7 mouse cellular contexts compared by ENCODE assay signal in the genomic region with DNA sequence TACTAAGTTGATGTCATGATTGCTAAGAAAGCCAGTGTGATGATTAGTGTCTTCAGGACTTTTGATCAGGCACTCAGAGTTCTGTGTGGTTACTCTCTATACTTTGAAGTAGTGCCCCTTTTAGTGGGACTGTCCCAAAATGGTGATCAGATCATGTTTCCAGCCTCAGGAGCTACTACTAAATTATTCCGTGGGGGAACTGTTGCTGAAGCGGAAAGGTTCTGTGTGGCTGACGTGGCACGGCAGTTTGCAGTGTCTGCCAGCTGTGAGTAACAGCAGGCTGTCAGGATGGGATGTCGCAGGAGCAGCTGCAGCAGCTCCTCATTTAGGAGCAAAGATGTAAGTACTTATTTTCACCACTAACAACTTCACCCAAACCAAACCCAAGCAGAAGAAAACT. TPM values are rescaled to one million over a fixed set of nuclear protein-coding genes. Genes with fewer than 3 reads are reported as not detected.
A peak's percentile ranks its signal among the peaks of the same experiment; 100 is the strongest.
DNase-seq lines count a peak whose midpoint lies in the region; ATAC-seq and TF ChIP-seq lines count a peak whose summit lies in the region.

A gene (plus strand): TSS at position 207 of the 400 bp plus-strand sequence.

- ATAC-seq in forebrain, embryonic 16.5 days: no peak
- ATAC-seq in intestine, embryonic 16.5 days: no peak
- ATAC-seq in megakaryocyte, adult 5-6 weeks (ENCODE audit: poor library complexity, severe bottlenecking): no peak

- H3K27ac ChIP-seq in forebrain, embryonic 16.5 days (ENCODE audit: low read length): peak within 1 kb of the TSS; percentile 33; the same call in 1 of the 2 replicates
- H3K27ac ChIP-seq in intestine, embryonic 16.5 days (ENCODE audit: low read length): peak within 1 kb of the TSS; percentile 39; the same call in 1 of the 2 replicates

- H3K27me3 ChIP-seq in forebrain, embryonic 16.5 days (replicated peaks; ENCODE audit: control insufficient read depth, insufficient read depth, low read length): no peaks in the 10 kb centered on the region
- no peaks in the 10 kb centered on the region for H3K27me3 ChIP-seq in intestine, embryonic 16.5 days (replicated peaks; ENCODE audit: control insufficient read depth, insufficient read depth, low read length)
- H3K27me3 ChIP-seq in myocyte (ENCODE audit: control insufficient read depth, insufficient read depth, insufficient read length): no peaks in the 10 kb centered on the region

- H3K9ac ChIP-seq in forebrain, embryonic 16.5 days (replicated peaks; ENCODE audit: low read depth, low read length): no peak within 1 kb of the TSS
- H3K9ac ChIP-seq in intestine, embryonic 16.5 days (ENCODE audit: low read depth, low read length): no peak within 1 kb of the TSS

- intact Hi-C loops in left cerebral cortex, postnatal 10 days (cut with DNase I): no loop called here

- H3ac ChIP-seq in myocyte (ENCODE audit: control insufficient read depth, insufficient read length): no peak within 1 kb of the TSS

- H3K4me2 ChIP-seq in forebrain, embryonic 16.5 days (ENCODE audit: low read length): no peak within 1 kb of the TSS
- peak within 1 kb of the TSS; percentile 7; the same call in 1 of the 2 replicates for H3K4me2 ChIP-seq in intestine, embryonic 16.5 days (ENCODE audit: low read depth, low read length)
- peak within 1 kb of the TSS; percentile 88 for H3K4me2 ChIP-seq in myocyte (ENCODE audit: low read depth)

- no peaks in the 10 kb centered on the region for H3K36me3 ChIP-seq in forebrain, embryonic 16.5 days (ENCODE audit: control insufficient read depth, insufficient read depth)
- no peaks in the 10 kb centered on the region for H3K36me3 ChIP-seq in intestine, embryonic 16.5 days (ENCODE audit: control insufficient read depth, insufficient read depth, low read length)
- H3K36me3 ChIP-seq in myocyte (ENCODE audit: control insufficient read depth, insufficient read depth): no peaks in the 10 kb centered on the region

- no peak within 1 kb of the TSS for H3K4me3 ChIP-seq in forebrain, embryonic 16.5 days (replicated peaks; ENCODE audit: low read length)
- no peak within 1 kb of the TSS for H3K4me3 ChIP-seq in intestine, embryonic 16.5 days (ENCODE audit: low read length)
- H3K4me3 ChIP-seq in myocyte: peak within 1 kb of the TSS; percentile 21

- no peaks in the 10 kb centered on the region for H3K79me2 ChIP-seq in myocyte (ENCODE audit: control insufficient read depth, insufficient read depth)

- H3K9me3 ChIP-seq in forebrain, embryonic 16.5 days (ENCODE audit: control insufficient read depth, low read length): no peaks in the 10 kb centered on the region
- H3K9me3 ChIP-seq in intestine, embryonic 16.5 days (ENCODE audit: control insufficient read depth, low read length): no peaks in the 10 kb centered on the region

- 24% methylated on average over 5 of the region's 5 CpGs for WGBS in forebrain, embryonic 16.5 days
- 40% methylated on average over 5 of the region's 5 CpGs for WGBS in intestine, embryonic 16.5 days

- peak; percentile 76 for TF ChIP-seq POLR2A in myocyte (IDR thresholded peaks at IDR 0.05; ENCODE audit: insufficient read length, low read depth)

- peak; percentile 34 to 37 for DNase-seq in urinary bladder, postnatal 36 days (ENCODE audit: low spot score in 2 of 2)
- no peak for DNase-seq in urinary bladder, adult 18-20 months (ENCODE audit: low spot score in 2 of 2)
- no peak for DNase-seq in left cerebral cortex, postnatal 10 days (ENCODE audit: extremely low spot score in 1 of 2, low spot score in 2 of 2)

- H3K4me1 ChIP-seq in forebrain, embryonic 16.5 days (replicated peaks; ENCODE audit: control insufficient read depth, insufficient read depth, low read length): peaks cover 16% of the 10 kb centered on the region
- no peaks in the 10 kb centered on the region for H3K4me1 ChIP-seq in intestine, embryonic 16.5 days (ENCODE audit: control insufficient read depth, insufficient read depth, low read length)

TF ChIP-seq in myocyte, 11 proteins besides CTCF, POLR2A, EP300 and RAD21:
- TF ChIP-seq USF1 (IDR thresholded peaks at IDR 0.05; ENCODE audit: low read depth) (peak; percentile 18), TCF12 (IDR thresholded peaks at IDR 0.05; ENCODE audit: insufficient read depth, poor library complexity, severe bottlenecking) (no peak), CEBPB (IDR thresholded peaks at IDR 0.05; ENCODE audit: insufficient read depth, poor library complexity, severe bottlenecking) (no peak), SRF (IDR thresholded peaks at IDR 0.05; ENCODE audit: control insufficient read depth, insufficient read length, low read depth) (no peak), MAX (IDR thresholded peaks at IDR 0.05; ENCODE audit: low read depth) (no peak), POLR2AphosphoS2 (IDR thresholded peaks at IDR 0.05; ENCODE audit: insufficient read length, low read depth) (peak; percentile 77), REST (IDR thresholded peaks at IDR 0.05; ENCODE audit: insufficient read depth, insufficient read length) (no peak), E2F4 (IDR thresholded peaks at IDR 0.05; ENCODE audit: insufficient read depth) (no peak), MYOD1 (IDR thresholded peaks at IDR 0.05; ENCODE audit: control insufficient read depth in 1 of 3, insufficient read length in 2 of 3, low read depth in 2 of 3) (peak; percentile 80 to 96 (median 94)), TCF3 (IDR thresholded peaks at IDR 0.05; ENCODE audit: insufficient read length, low read depth) (peak; percentile 67), MYOG (IDR thresholded peaks at IDR 0.05; ENCODE audit: control insufficient read depth in 1 of 3, insufficient read depth in 1 of 3, insufficient read length in 2 of 3, low read depth in 2 of 3) (peak; percentile 48 to 72 (median 51))
TF ChIP-seq in myocyte: peak in this region for 5.

RNA-seq across cellular contexts. Expression of the gene that starts here (rescaled TPM):
- 0.56 and 0.62 TPM in 2 replicates for polyA plus RNA-seq in forebrain, embryonic 16.5 days (2015; fragmentation: Nextera tagmentation; extraction: Ambion mirVana)
- polyA plus RNA-seq in intestine, embryonic 16.5 days (2015; fragmentation: Nextera tagmentation; extraction: Ambion mirVana): 17.5 and 22.7 TPM in 2 replicates
- 4.3 TPM for polyA plus RNA-seq in myocyte (2012; fragmentation: generic; extraction: Trizol)
- 0.54 and 0.89 TPM in 2 replicates for total RNA-seq in megakaryocyte, adult 5-6 weeks (2015)
- 0.26 and 0.41 TPM in 2 replicates for total RNA-seq in megakaryocyte, adult 5-6 weeks (2017)
- under 1 TPM; 0.53 to 0.81 TPM for total RNA-seq in left cerebral cortex, postnatal 10 days (2021)

Comparison
In these comparisons a context has a peak if more than half of its experiments do, and no peak if none do; other contexts are left out.
1. DNase-seq: peak in urinary bladder, postnatal 36 days (2 of 2); none in urinary bladder, adult 18-20 months (0 of 2) and left cerebral cortex, postnatal 10 days (0 of 2).